Mouse (Mus musculus): ENCODE measurements around the gene Haao. TPM values are rescaled to one million over a fixed set of nuclear protein-coding genes. Genes with fewer than 3 reads are reported as not detected.
A peak's percentile ranks its signal among the peaks of the same experiment; 100 is the strongest.

Haao gene
- total and polyA plus RNA-seq, 2 experiments from 2014 or later = 0.26 TPM; not detected in 1

GRCm38 (mm10) chr17:83819503-83819902 lies 28.3 kb downstream of the Haao start:
- no peak overlapping the region for H3K9ac ChIP-seq (replicated peaks; ENCODE audit: low read depth, low read length)
- DNase-seq (ENCODE audit: low spot score) = peak; percentile 26
- TF ChIP-seq EP300 (IDR thresholded peaks at IDR 0.05; ENCODE audit: low read depth) (no peak), CTCF (IDR thresholded peaks at IDR 0.05; ENCODE audit: low read depth) (no peak)
- no peak overlapping the region for H3K27ac ChIP-seq (ENCODE audit: low read depth)
- 50% methylated on average over 8 of the region's 8 CpGs for WGBS
- peak; percentile 42 for ATAC-seq (ENCODE audit: insufficient read depth, low read depth)
- H3K4me1 ChIP-seq (ENCODE audit: control insufficient read depth, insufficient read depth) = peaks cover 6% of the 10 kb centered on the region; the same call in 1 of the 2 replicates
- no peaks in the 10 kb centered on the region for H3K27me3 ChIP-seq (ENCODE audit: control insufficient read depth, insufficient read depth, low read length)
- H3K4me2 ChIP-seq (ENCODE audit: low read depth, low read length) = no peak overlapping the region
- H3K9me3 ChIP-seq (replicated peaks; ENCODE audit: control insufficient read depth, low read length) = no peaks in the 10 kb centered on the region
- H3K36me3 ChIP-seq (replicated peaks; ENCODE audit: control insufficient read depth, insufficient read depth, low read length) = no peaks in the 10 kb centered on the region; the same call in 1 of the 2 replicates
- H3K4me3 ChIP-seq (ENCODE audit: low read depth, low read length) = no peak overlapping the region

- Histone ChIP-seq H3K9me3 (replicated peaks; ENCODE audit: control insufficient read depth, low read length) (no peaks in the 10 kb centered on the region), H3K4me2 (ENCODE audit: low read depth, low read length) (no peak overlapping the region), H3K27me3 (ENCODE audit: control insufficient read depth, insufficient read depth, low read length) (no peaks in the 10 kb centered on the region), H3K36me3 (replicated peaks; ENCODE audit: control insufficient read depth, insufficient read depth, low read length) (peaks cover 7% of the 10 kb centered on the region; the same call in 1 of the 2 replicates), H3K27ac (ENCODE audit: low read depth) (no peak overlapping the region), H3K4me3 (ENCODE audit: low read depth, low read length) (no peak overlapping the region), H3K4me1 (ENCODE audit: control insufficient read depth, insufficient read depth) (peaks cover 6% of the 10 kb centered on the region; the same call in 1 of the 2 replicates), H3K9ac (replicated peaks; ENCODE audit: low read depth, low read length) (no peak overlapping the region)
- ATAC-seq (ENCODE audit: insufficient read depth, low read depth) (no peak), DNase-seq (ENCODE audit: low spot score) (no peak)
- WGBS = 77% methylated on average over 7 of the region's 7 CpGs
- TF ChIP-seq EP300 (IDR thresholded peaks at IDR 0.05; ENCODE audit: low read depth) (no peak), CTCF (IDR thresholded peaks at IDR 0.05; ENCODE audit: low read depth) (no peak)
Measured at GRCm38 (mm10) chr17:83816996-83817395, 30.8 kb downstream of the Haao start.

GRCm38 (mm10) chr17:83813050-83813449 lies 34.7 kb downstream of the Haao start:
- WGBS = 93% methylated on average over 4 of the region's 4 CpGs
- Histone ChIP-seq H3K4me3 (ENCODE audit: low read depth, low read length) (no peak overlapping the region), H3K9me3 (replicated peaks; ENCODE audit: control insufficient read depth, low read length) (no peaks in the 10 kb centered on the region), H3K9ac (replicated peaks; ENCODE audit: low read depth, low read length) (no peak overlapping the region), H3K36me3 (replicated peaks; ENCODE audit: control insufficient read depth, insufficient read depth, low read length) (peaks cover 19% of the 10 kb centered on the region), H3K4me1 (ENCODE audit: control insufficient read depth, insufficient read depth) (no peaks in the 10 kb centered on the region), H3K4me2 (ENCODE audit: low read depth, low read length) (no peak overlapping the region), H3K27me3 (ENCODE audit: control insufficient read depth, insufficient read depth, low read length) (no peaks in the 10 kb centered on the region), H3K27ac (ENCODE audit: low read depth) (no peak overlapping the region)
- no peak for ATAC-seq (ENCODE audit: insufficient read depth, low read depth)
- TF ChIP-seq CTCF (IDR thresholded peaks at IDR 0.05; ENCODE audit: low read depth) (no peak), EP300 (IDR thresholded peaks at IDR 0.05; ENCODE audit: low read depth) (no peak)
- no peak for DNase-seq (ENCODE audit: low spot score)

- no peak overlapping the region for H3K4me3 ChIP-seq (ENCODE audit: low read depth, low read length)
- ATAC-seq (ENCODE audit: insufficient read depth, low read depth) (no peak), DNase-seq (ENCODE audit: low spot score) (no peak)
- H3K36me3 ChIP-seq (replicated peaks; ENCODE audit: control insufficient read depth, insufficient read depth, low read length) = peaks cover 19% of the 10 kb centered on the region
- H3K27ac ChIP-seq (ENCODE audit: low read depth) = no peak overlapping the region
- 92% methylated on average over 17 of the region's 17 CpGs for WGBS
- no peaks in the 10 kb centered on the region for H3K9me3 ChIP-seq (replicated peaks; ENCODE audit: control insufficient read depth, low read length)
- H3K9ac ChIP-seq (replicated peaks; ENCODE audit: low read depth, low read length) = no peak overlapping the region
- H3K4me2 ChIP-seq (ENCODE audit: low read depth, low read length) = no peak overlapping the region
- TF ChIP-seq EP300 (IDR thresholded peaks at IDR 0.05; ENCODE audit: low read depth) = no peak
- no peak for TF ChIP-seq CTCF (IDR thresholded peaks at IDR 0.05; ENCODE audit: low read depth)
- H3K4me1 ChIP-seq (ENCODE audit: control insufficient read depth, insufficient read depth) = no peaks in the 10 kb centered on the region
- no peaks in the 10 kb centered on the region for H3K27me3 ChIP-seq (ENCODE audit: control insufficient read depth, insufficient read depth, low read length)
Measured at GRCm38 (mm10) chr17:83812200-83812944, 35.4 kb downstream of the Haao start.

- 95% methylated on average over 5 of the region's 5 CpGs for WGBS
- Histone ChIP-seq H3K36me3 (replicated peaks; ENCODE audit: control insufficient read depth, insufficient read depth, low read length) (peaks cover 28% of the 10 kb centered on the region), H3K4me1 (ENCODE audit: control insufficient read depth, insufficient read depth) (no peaks in the 10 kb centered on the region), H3K27ac (ENCODE audit: low read depth) (no peak overlapping the region), H3K27me3 (ENCODE audit: control insufficient read depth, insufficient read depth, low read length) (no peaks in the 10 kb centered on the region), H3K9ac (replicated peaks; ENCODE audit: low read depth, low read length) (no peak overlapping the region), H3K4me2 (ENCODE audit: low read depth, low read length) (no peak overlapping the region), H3K9me3 (replicated peaks; ENCODE audit: control insufficient read depth, low read length) (no peaks in the 10 kb centered on the region), H3K4me3 (ENCODE audit: low read depth, low read length) (no peak overlapping the region)
- DNase-seq (ENCODE audit: low spot score) = no peak
- ATAC-seq (ENCODE audit: insufficient read depth, low read depth) = no peak
- TF ChIP-seq EP300 (IDR thresholded peaks at IDR 0.05; ENCODE audit: low read depth) (no peak), CTCF (IDR thresholded peaks at IDR 0.05; ENCODE audit: low read depth) (no peak)
Measured at GRCm38 (mm10) chr17:83810285-83810684, 37.5 kb downstream of the Haao start.
